Mouse (Mus musculus): Measurements from ENCODE around the gene Cebpz. TPM values are rescaled to one million over a fixed set of nuclear protein-coding genes. Genes with fewer than 3 reads are reported as not detected.

The Cebpz gene
- 0.17 and 0.39 TPM in 2 replicates for polyA plus RNA-seq (2012; rRNA removed)

DNA sequence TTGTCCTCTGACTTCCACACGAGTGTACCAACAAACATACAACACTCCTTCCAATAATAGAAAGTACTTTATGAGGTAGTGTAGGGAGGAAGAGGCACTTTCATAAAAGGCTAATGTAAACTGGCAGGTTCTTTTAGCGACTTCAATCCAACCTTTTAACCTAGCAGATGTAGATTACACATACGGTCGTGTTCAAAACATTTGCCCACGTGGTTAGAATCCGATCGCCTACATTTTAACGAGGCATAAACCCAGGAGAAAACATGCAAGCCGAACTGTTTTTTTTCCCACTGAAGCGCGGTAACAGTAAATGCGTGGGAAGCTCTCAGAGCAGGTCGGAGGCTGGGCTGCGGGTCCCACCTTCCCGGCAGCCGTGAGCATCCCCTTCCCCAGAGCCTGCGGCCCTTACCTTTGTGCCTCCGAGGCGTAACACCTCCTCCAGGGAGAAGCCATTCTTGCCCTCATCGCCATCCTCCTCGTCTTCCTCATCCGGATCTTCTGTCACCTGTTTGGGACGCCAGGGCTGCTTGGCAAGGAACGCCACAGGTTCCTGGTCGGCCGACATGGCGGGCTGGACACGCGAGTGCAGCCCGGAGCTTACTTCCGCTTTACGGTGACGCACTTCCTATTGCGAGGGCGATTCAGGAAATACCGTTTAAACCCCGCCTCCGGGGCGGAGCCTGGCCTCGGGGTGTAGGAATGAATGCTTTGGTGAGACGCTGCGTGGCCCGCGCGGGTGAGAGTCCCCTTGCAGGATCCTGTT is at the start of gene Cebpz, which contains the start of gene Ndufaf7:
TSS of gene Cebpz (minus strand) at position 601 of the 763 bp plus-strand sequence.
TSS of gene Ndufaf7 (plus strand) at position 671 of the 763 bp plus-strand sequence.

DNA sequence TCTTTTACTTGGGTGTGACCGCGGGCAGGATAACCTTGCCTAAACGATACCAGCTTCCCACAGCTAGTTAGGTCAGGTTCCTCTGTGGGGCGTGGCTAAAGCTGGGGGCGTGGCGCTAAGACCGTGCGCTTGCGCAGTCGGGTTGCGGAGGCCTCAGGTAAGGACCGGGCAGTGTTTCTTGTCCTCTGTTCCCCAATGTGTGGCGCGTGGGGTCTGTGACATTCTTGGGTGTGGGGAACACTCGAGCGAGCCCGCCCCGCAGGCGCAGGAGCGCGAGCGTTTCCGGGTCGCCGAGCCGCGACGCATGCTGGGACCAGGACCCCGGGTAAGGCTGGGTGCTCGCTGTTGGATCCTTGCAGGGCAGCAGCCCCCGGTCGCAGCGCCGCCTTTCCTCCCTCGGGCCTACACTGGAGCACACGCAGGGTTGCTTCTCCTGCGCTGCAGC is 20.5 kb downstream of the Cebpz start, which contains the start of gene Cebpzos:
TSS of gene Cebpzos (plus strand) at position 132 of the 445 bp plus-strand sequence.

GRCm38 (mm10) chr17:78906892-78907291 is 30.0 kb downstream of the Cebpz start, which contains the start of gene Sult6b1:
TSS of gene Sult6b1 (minus strand) at chr17:78906992.

GRCm38 (mm10) chr17:78882401-78883112 is 54.3 kb downstream of the Cebpz start, which contains the start of gene Eif2ak2:
TSS of gene Eif2ak2 (minus strand) at chr17:78882573.

Other genes with a start within 250 kb of the Cebpz start
- 1.1 and 2.3 TPM in 2 replicates for gene Strn, start 199.9 kb downstream of the Cebpz start, polyA plus RNA-seq (2012; rRNA removed)
- 3.8 and 6.2 TPM in 2 replicates for gene Heatr5b, start 101.7 kb downstream of the Cebpz start, polyA plus RNA-seq (2012; rRNA removed)
- gene Gpatch11, start 101.5 kb downstream of the Cebpz start, polyA plus RNA-seq (2012; rRNA removed), result 2.1 and 3.0 TPM in 2 replicates
- gene Eif2ak2, start 54.5 kb downstream of the Cebpz start, polyA plus RNA-seq (2012; rRNA removed), result 0.16 and 0.60 TPM in 2 replicates
- not detected in 2 replicates for gene Sult6b1, start 30.1 kb downstream of the Cebpz start, polyA plus RNA-seq (2012; rRNA removed)
- gene Cebpzos, start 20.6 kb downstream of the Cebpz start, polyA plus RNA-seq (2012; rRNA removed), result 1.4 and 1.8 TPM in 2 replicates
- gene Ndufaf7, start 70 bp upstream of the Cebpz start, polyA plus RNA-seq (2012; rRNA removed), result 1.6 and 1.8 TPM in 2 replicates
- gene Prkd3, start 83.8 kb upstream of the Cebpz start, polyA plus RNA-seq (2012; rRNA removed), result 0.43 and 1.1 TPM in 2 replicates
- 0.90 and 1.8 TPM in 2 replicates for gene Qpct, start 114.8 kb upstream of the Cebpz start, polyA plus RNA-seq (2012; rRNA removed)